Mouse (Mus musculus): ENCODE measurements around the gene Lrrc20. TPM values are rescaled to one million over a fixed set of nuclear protein-coding genes. Genes with fewer than 3 reads are reported as not detected.

Lrrc20 gene
- polyA plus RNA-seq, 1 experiment from 2014 or later: 12.6 TPM

DNA sequence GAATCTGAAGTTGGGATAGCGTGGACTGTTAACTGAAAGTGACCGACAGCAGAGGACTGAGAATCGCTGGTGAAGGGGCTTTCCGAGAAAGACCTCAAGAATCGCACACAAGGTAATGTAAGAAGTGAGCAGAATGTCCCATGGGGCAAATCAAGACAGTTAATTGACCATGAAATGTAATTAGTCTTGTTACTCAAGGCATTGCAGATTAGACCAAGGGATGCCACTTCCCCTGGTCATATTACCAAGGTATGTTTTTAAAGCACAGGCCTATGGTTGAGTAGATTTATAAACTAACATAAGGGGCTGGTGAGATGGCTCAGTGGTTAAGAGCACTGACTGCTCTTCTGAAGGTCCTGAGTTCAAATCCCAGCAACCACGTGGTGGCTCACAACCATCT lies 45.1 kb downstream of the Lrrc20 start:
- Histone ChIP-seq H3K4me1 (peaks cover 6% of the 10 kb centered on the region; the same call in 1 of the 2 replicates), H3K27me3 (replicated peaks) (no peaks in the 10 kb centered on the region), H3K4me2 (replicated peaks) (no peak overlapping the region), H3K27ac (no peak overlapping the region), H3K4me3 (no peak overlapping the region), H3K36me3 (no peaks in the 10 kb centered on the region), H3K9ac (no peak overlapping the region), H3K9me3 (no peaks in the 10 kb centered on the region)
- no peak for ATAC-seq (ENCODE audit: low FRiP score, low read depth)
- WGBS: 80% methylated on average over 6 of the region's 6 CpGs

- Histone ChIP-seq H3K27ac (no peak overlapping the region), H3K27me3 (replicated peaks) (no peaks in the 10 kb centered on the region), H3K36me3 (peaks cover 9% of the 10 kb centered on the region; the same call in 1 of the 2 replicates), H3K9ac (no peak overlapping the region), H3K4me2 (replicated peaks) (no peak overlapping the region), H3K9me3 (no peaks in the 10 kb centered on the region), H3K4me1 (peaks cover 33% of the 10 kb centered on the region), H3K4me3 (no peak overlapping the region)
- ATAC-seq (ENCODE audit: low FRiP score, low read depth): no peak
- 92% methylated on average over 3 of the region's 3 CpGs for WGBS
Measured at GRCm38 (mm10) chr10:61530936-61531335, 55.3 kb downstream of the Lrrc20 start.

- peaks cover 54% of the 10 kb centered on the region for H3K4me1 ChIP-seq
- peaks cover 5% of the 10 kb centered on the region; the same call in 1 of the 2 replicates for H3K36me3 ChIP-seq
- no peaks in the 10 kb centered on the region for H3K27me3 ChIP-seq (replicated peaks)
- no peak overlapping the region for H3K9ac ChIP-seq
- H3K9me3 ChIP-seq: no peaks in the 10 kb centered on the region
- ATAC-seq (ENCODE audit: low FRiP score, low read depth): no peak
- H3K4me2 ChIP-seq (replicated peaks): no peak overlapping the region
- no peak overlapping the region for H3K4me3 ChIP-seq
- peak overlapping the region; percentile 42; the same call in 1 of the 2 replicates for H3K27ac ChIP-seq
- WGBS: 41% methylated on average over 7 of the region's 7 CpGs
Measured at GRCm38 (mm10) chr10:61533285-61533684, 57.7 kb downstream of the Lrrc20 start.

GRCm38 (mm10) chr10:61534371-61535101 lies 58.9 kb downstream of the Lrrc20 start:
- Histone ChIP-seq H3K27ac (peak overlapping the region; percentile 65), H3K4me3 (no peak overlapping the region), H3K4me2 (replicated peaks) (0 out of 2 replicates have a peak overlapping the region, but pooled peaks have one; percentile 10), H3K9ac (no peak overlapping the region), H3K27me3 (replicated peaks) (no peaks in the 10 kb centered on the region), H3K9me3 (no peaks in the 10 kb centered on the region), H3K36me3 (no peaks in the 10 kb centered on the region), H3K4me1 (peaks cover 60% of the 10 kb centered on the region)
- 34% methylated on average over 3 of the region's 3 CpGs for WGBS
- ATAC-seq (ENCODE audit: low FRiP score, low read depth): peak; percentile 82

GRCm38 (mm10) chr10:61535441-61535840 lies 59.8 kb downstream of the Lrrc20 start:
- H3K4me2 ChIP-seq (replicated peaks): no peak overlapping the region
- H3K36me3 ChIP-seq: no peaks in the 10 kb centered on the region
- no peak for ATAC-seq (ENCODE audit: low FRiP score, low read depth)
- H3K9me3 ChIP-seq: no peaks in the 10 kb centered on the region
- WGBS: 80% methylated on average over 4 of the region's 4 CpGs
- H3K27ac ChIP-seq: peak overlapping the region; percentile 65
- H3K4me3 ChIP-seq: no peak overlapping the region
- H3K9ac ChIP-seq: no peak overlapping the region
- H3K4me1 ChIP-seq: peaks cover 64% of the 10 kb centered on the region
- H3K27me3 ChIP-seq (replicated peaks): no peaks in the 10 kb centered on the region

GRCm38 (mm10) chr10:61536130-61537035 lies 60.8 kb downstream of the Lrrc20 start:
- WGBS: 49% methylated on average over 20 of the region's 20 CpGs
- Histone ChIP-seq H3K9me3 (no peaks in the 10 kb centered on the region), H3K27ac (no peak overlapping the region; the same call in 1 of the 2 replicates), H3K9ac (no peak overlapping the region), H3K4me1 (peaks cover 64% of the 10 kb centered on the region), H3K4me2 (replicated peaks) (peak overlapping the region; percentile 14; the same call in 1 of the 2 replicates), H3K4me3 (no peak overlapping the region), H3K36me3 (no peaks in the 10 kb centered on the region), H3K27me3 (replicated peaks) (no peaks in the 10 kb centered on the region)
- ATAC-seq (ENCODE audit: low FRiP score, low read depth): no peak

DNA sequence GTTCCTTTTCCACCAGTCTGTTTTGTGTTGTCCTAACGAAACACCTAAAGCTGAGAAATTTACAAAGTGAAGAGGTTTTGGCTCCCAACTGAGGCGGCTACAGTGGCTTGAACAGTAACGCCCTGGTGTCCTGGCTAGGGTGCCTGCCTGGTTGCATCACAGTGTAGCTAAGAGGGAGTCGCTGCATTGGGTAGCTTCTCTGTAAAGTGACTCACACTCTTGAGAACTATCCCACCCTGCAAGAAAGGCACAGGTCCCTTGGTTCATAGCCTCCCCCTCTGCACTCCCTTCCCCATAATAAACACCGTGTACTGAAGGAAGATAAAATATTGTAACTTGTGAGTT lies 61.4 kb downstream of the Lrrc20 start:
- Histone ChIP-seq H3K4me3 (no peak overlapping the region), H3K27ac (no peak overlapping the region), H3K36me3 (no peaks in the 10 kb centered on the region), H3K9me3 (no peaks in the 10 kb centered on the region), H3K27me3 (replicated peaks) (no peaks in the 10 kb centered on the region), H3K4me2 (replicated peaks) (no peak overlapping the region), H3K4me1 (peaks cover 69% of the 10 kb centered on the region), H3K9ac (no peak overlapping the region)
- 83% methylated on average over 5 of the region's 5 CpGs for WGBS
- ATAC-seq (ENCODE audit: low FRiP score, low read depth): no peak

GRCm38 (mm10) chr10:61538446-61538845 lies 62.8 kb downstream of the Lrrc20 start:
- H3K36me3 ChIP-seq: no peaks in the 10 kb centered on the region
- no peaks in the 10 kb centered on the region for H3K9me3 ChIP-seq
- H3K27ac ChIP-seq: no peak overlapping the region
- ATAC-seq (ENCODE audit: low FRiP score, low read depth): no peak
- H3K4me3 ChIP-seq: no peak overlapping the region
- H3K4me1 ChIP-seq: peaks cover 64% of the 10 kb centered on the region
- H3K4me2 ChIP-seq (replicated peaks): no peak overlapping the region
- WGBS: 42% methylated on average over 4 of the region's 4 CpGs
- no peaks in the 10 kb centered on the region for H3K27me3 ChIP-seq (replicated peaks)
- no peak overlapping the region for H3K9ac ChIP-seq

DNA sequence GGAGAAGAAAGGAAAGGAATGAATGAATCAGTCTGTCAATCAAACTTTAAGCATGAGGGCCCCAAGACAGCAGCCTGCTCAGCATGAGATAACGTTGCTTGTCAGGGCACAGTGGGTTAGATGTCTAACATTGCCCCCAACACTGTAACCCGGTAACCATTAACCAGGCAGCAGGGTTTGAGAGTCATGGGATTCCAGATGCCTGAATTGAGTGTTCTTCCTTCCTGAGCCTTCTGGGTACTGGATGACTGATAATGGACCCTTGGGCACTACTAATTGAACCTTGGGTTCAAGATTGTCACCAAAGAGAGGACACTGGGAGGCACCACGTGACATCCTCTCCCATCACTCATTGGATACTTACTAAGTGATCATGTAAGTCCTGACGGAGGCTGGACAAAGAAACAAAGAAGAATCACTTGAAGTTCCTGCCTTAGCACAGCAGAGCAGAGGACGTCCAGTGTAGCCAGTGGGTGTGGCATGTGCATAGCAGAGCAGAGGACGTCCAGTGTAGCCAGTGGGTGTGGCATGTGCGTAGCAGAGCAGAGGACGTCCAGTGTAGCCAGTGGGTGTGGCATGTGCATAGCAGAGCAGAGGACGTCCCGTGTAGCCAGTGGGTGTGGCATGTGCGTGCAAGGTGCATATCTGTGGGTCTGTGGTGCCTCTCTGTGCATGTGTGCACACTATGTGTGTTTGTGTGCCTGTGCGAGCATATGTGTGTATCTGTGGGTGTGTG lies 68.7 kb downstream of the Lrrc20 start:
- no peak overlapping the region for H3K9ac ChIP-seq
- no peak for ATAC-seq (ENCODE audit: low FRiP score, low read depth)
- H3K27me3 ChIP-seq (replicated peaks): no peaks in the 10 kb centered on the region
- 52% methylated on average over 12 of the region's 12 CpGs for WGBS
- H3K27ac ChIP-seq: no peak overlapping the region
- H3K9me3 ChIP-seq: no peaks in the 10 kb centered on the region
- peaks cover 21% of the 10 kb centered on the region for H3K4me1 ChIP-seq
- no peaks in the 10 kb centered on the region for H3K36me3 ChIP-seq
- H3K4me2 ChIP-seq (replicated peaks): no peak overlapping the region
- H3K4me3 ChIP-seq: no peak overlapping the region

DNA sequence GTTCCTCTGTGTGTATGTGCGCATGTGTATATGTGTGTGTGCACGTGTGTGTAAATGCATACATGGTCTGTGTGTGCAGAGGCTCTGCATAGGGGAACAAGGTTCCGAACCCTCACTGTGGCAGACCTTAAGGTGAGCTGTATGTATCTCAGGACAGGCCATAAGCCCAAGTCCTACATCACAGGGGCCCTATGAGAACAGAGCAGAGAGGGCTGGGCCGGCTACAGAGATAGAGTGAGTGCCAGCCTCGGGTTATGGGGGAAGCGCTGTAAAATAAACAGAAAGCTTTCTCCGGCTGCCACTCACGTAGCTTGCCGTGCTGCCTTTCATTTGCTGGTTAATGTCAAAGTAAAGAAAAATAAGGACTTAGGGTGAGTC lies 69.3 kb downstream of the Lrrc20 start:
- H3K27ac ChIP-seq: no peak overlapping the region
- H3K9ac ChIP-seq: no peak overlapping the region
- H3K9me3 ChIP-seq: no peaks in the 10 kb centered on the region
- H3K4me3 ChIP-seq: no peak overlapping the region
- no peaks in the 10 kb centered on the region for H3K27me3 ChIP-seq (replicated peaks)
- no peak overlapping the region for H3K4me2 ChIP-seq (replicated peaks)
- H3K36me3 ChIP-seq: no peaks in the 10 kb centered on the region
- no peak for ATAC-seq (ENCODE audit: low FRiP score, low read depth)
- 70% methylated on average over 9 of the region's 9 CpGs for WGBS
- H3K4me1 ChIP-seq: peaks cover 21% of the 10 kb centered on the region

DNA sequence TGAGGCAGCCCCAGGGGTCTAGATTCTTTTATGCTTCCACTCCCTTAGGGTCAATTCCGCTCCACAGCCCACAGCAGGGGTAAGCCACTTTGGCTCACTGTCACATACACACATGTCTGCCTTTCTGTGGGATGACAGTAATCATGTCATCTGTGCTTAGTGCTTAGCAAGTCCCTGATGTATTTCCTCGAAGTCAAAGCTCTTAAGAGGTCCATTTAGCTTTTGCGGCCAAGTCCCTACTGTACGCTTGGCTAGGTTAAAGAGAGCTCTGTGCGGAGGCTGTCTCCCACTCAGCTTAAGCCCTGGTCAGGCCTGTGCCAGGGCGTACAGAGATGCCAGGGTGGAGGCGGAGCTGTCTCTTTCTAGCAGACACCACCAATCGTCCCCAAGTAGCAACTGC lies 74.5 kb downstream of the Lrrc20 start:
- 77% methylated on average over 8 of the region's 8 CpGs for WGBS
- ATAC-seq (ENCODE audit: low FRiP score, low read depth): 0 out of 2 replicates have a peak, but pooled peaks have one; percentile 37
- H3K27ac ChIP-seq: no peak overlapping the region; the same call in 1 of the 2 replicates
- 0 out of 2 replicates have a peak, but pooled peaks cover 3% of the 10 kb centered on the region for H3K4me1 ChIP-seq
- no peaks in the 10 kb centered on the region for H3K36me3 ChIP-seq
- no peak overlapping the region for H3K4me3 ChIP-seq
- no peak overlapping the region for H3K9ac ChIP-seq
- no peaks in the 10 kb centered on the region for H3K9me3 ChIP-seq
- H3K27me3 ChIP-seq (replicated peaks): no peaks in the 10 kb centered on the region
- no peak overlapping the region for H3K4me2 ChIP-seq (replicated peaks)

- Histone ChIP-seq H3K4me1 (0 out of 2 replicates have a peak, but pooled peaks cover under 1% of the 10 kb centered on the region), H3K27me3 (replicated peaks) (no peaks in the 10 kb centered on the region), H3K36me3 (no peaks in the 10 kb centered on the region), H3K4me3 (no peak overlapping the region), H3K9ac (no peak overlapping the region), H3K4me2 (replicated peaks) (no peak overlapping the region), H3K9me3 (no peaks in the 10 kb centered on the region), H3K27ac (no peak overlapping the region)
- ATAC-seq (ENCODE audit: low FRiP score, low read depth): no peak
- 92% methylated on average over 6 of the region's 6 CpGs for WGBS
Measured at GRCm38 (mm10) chr10:61555155-61555554, 79.6 kb downstream of the Lrrc20 start.

Data from neural tube, embryonic 12.5 days (tissue).